Mouse (Mus musculus): ENCODE measurements around the gene Arl5c. TPM values are rescaled to one million over a fixed set of nuclear protein-coding genes. Genes with fewer than 3 reads are reported as not detected.
A peak's percentile ranks its signal among the peaks of the same experiment; 100 is the strongest.

The Arl5c gene
- polyA plus RNA-seq, 1 experiment from 2014 or later = 12.4 TPM

DNA sequence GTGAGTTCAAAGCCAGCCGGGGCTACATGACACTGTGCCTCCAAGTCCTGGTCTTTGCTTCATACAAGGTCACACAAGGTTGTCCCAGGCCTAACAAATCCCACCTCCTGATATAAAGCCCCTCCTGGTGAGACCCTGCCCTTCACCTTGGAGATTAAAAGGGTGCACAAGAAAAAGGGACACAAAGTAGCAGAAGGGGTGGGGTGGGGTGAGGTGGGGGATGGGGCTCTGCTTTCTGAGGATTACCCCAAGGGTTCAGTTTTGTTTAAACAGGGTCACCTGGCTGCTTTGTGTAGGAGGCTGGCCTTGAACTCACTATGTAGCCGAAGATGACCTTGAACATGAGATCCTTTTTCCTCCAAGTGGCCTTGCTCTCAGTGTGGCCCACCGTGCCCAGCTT, 12.5 kb downstream of the Arl5c start:
- no peaks in the 10 kb centered on the region for H3K36me3 ChIP-seq
- no peak overlapping the region for H3K4me3 ChIP-seq
- peaks cover 47% of the 10 kb centered on the region for H3K27me3 ChIP-seq (ENCODE audit: low read depth, poor library complexity, severe bottlenecking)
- DNase-seq (ENCODE audit: low spot score) = no peak
- H3K27ac ChIP-seq = 0 out of 2 replicates have a peak overlapping the region, but pooled peaks have one; percentile 16
- H3K9me3 ChIP-seq (replicated peaks) = no peaks in the 10 kb centered on the region
- 94% methylated on average over 3 of the region's 3 CpGs for WGBS
- peaks cover 39% of the 10 kb centered on the region for H3K4me1 ChIP-seq

DNA sequence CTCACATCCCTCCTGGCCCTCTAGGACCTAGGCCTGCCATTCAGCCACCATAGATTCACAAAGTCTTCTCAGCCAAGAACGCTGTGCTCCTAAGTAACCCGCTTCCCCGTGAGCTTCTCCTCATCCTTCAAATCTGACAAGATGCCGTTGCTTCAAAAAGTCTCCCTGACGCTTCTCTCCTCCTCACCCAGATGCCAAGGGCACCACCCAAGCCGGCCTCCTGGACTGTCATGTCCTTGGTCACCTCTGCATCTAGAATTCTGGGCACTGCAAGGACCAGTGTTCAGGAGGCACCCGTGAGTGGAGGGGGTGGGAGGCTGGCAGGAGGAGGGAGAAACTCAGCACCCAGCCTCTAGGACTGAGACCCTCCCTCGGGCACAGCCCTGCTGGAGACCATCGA, 13.3 kb downstream of the Arl5c start:
- Histone ChIP-seq H3K9me3 (replicated peaks) (no peaks in the 10 kb centered on the region), H3K4me3 (no peak overlapping the region), H3K36me3 (no peaks in the 10 kb centered on the region), H3K27ac (peak overlapping the region; percentile 16; the same call in 1 of the 2 replicates), H3K27me3 (ENCODE audit: low read depth, poor library complexity, severe bottlenecking) (peaks cover 51% of the 10 kb centered on the region), H3K4me1 (peaks cover 39% of the 10 kb centered on the region)
- WGBS = 88% methylated on average over 9 of the region's 9 CpGs
- no peak for DNase-seq (ENCODE audit: low spot score)

DNA sequence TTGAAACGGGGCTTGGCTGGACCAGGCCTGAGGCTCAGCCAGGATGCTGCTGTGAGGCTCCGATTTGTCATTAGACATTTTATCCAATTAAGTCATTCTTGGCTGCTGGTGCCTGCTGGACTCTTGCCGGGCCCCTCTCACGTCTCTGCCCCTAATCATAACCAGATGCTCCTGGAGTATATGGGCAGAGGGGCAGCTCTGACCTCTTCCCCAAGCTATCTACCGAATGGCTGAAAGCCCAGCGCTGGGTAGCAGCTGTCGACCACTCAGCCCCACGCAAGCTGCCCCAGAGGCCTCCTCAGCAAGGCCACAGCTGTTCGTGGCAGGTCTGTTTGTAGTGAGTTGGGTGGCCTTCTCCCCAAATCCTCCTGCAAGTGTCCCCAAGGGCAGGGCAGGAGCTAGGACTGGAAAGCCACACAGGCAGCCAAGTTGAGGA, 15.4 kb downstream of the Arl5c start:
- DNase-seq (ENCODE audit: low spot score) = peak; percentile 70
- H3K4me3 ChIP-seq = peak overlapping the region; percentile 35
- H3K27ac ChIP-seq = peak overlapping the region; percentile 86
- H3K27me3 ChIP-seq (ENCODE audit: low read depth, poor library complexity, severe bottlenecking) = peaks cover 37% of the 10 kb centered on the region
- 23% methylated on average over 9 of the region's 9 CpGs for WGBS
- H3K36me3 ChIP-seq = no peaks in the 10 kb centered on the region
- H3K9me3 ChIP-seq (replicated peaks) = no peaks in the 10 kb centered on the region
- H3K4me1 ChIP-seq = peaks cover 23% of the 10 kb centered on the region

DNA sequence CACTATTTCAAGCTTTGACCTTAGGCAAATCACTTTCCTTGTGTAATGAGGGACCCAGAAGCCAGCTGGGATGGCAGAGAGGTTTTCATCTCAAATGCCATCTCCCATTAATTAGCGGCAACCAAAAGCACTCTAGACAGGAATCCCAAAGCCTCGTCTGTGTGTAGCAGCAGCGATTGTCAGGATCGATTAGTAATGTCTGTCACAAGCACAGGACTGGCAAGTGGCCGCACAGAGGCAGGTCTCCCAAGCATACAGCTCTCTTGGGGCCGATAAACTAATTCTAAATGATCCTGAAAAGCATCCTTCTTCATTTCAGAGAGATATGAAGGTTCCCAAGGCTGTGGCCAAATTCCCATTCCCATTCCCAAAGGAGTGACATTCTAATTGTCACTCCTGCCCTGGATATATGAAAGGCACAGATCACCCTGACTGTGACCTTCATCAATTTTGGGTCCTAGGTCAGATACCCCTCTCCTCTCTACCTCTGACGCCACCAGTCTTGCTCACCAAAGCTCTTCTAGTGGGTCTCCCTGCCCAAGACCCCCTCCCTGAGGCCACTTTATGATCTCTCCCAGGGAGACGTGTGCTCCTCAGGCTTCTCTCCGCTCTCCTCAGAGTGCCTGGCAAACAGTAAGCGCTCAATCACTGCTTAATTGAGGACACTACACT, 16.0 kb downstream of the Arl5c start:
- Histone ChIP-seq H3K27me3 (ENCODE audit: low read depth, poor library complexity, severe bottlenecking) (peaks cover 31% of the 10 kb centered on the region), H3K36me3 (no peaks in the 10 kb centered on the region)

DNA sequence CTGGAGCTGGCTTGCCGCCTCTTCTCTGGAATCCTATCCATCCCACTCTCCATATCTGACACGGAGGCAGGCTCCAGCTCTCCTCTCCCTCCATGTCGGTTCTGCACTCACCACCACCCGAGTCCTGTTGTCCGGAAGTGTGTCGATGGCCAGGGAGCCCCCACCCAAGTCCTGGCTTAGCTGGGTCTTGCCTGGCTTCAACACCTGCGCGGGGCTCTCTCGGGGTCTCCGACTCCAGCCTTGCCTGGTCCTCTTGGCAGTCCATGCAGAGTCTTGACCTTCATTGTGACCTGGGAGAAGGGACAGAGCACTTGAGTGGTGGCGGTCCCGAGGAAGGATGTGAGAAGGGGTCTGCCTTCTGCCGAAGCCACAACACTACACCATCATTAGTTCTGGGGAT, 17.6 kb downstream of the Arl5c start:
- H3K9me3 ChIP-seq (replicated peaks) = no peaks in the 10 kb centered on the region
- H3K4me1 ChIP-seq = peaks cover 22% of the 10 kb centered on the region
- H3K27me3 ChIP-seq (ENCODE audit: low read depth, poor library complexity, severe bottlenecking) = peaks cover 15% of the 10 kb centered on the region; the same call in 1 of the 2 replicates
- no peak overlapping the region for H3K4me3 ChIP-seq
- 88% methylated on average over 13 of the region's 13 CpGs for WGBS
- DNase-seq (ENCODE audit: low spot score) = no peak
- 0 out of 2 replicates have a peak overlapping the region, but pooled peaks have one; percentile 4 for H3K27ac ChIP-seq
- H3K36me3 ChIP-seq = no peaks in the 10 kb centered on the region

More for the DNA sequence above, 16.0 kb downstream of the Arl5c start:
- Histone ChIP-seq H3K4me1 (peaks cover 22% of the 10 kb centered on the region), H3K27ac (peak overlapping the region; percentile 86), H3K9me3 (replicated peaks) (no peaks in the 10 kb centered on the region), H3K4me3 (peak overlapping the region; percentile 35)
- WGBS = 61% methylated on average over 10 of the region's 10 CpGs
- no peak for DNase-seq (ENCODE audit: low spot score)

DNA sequence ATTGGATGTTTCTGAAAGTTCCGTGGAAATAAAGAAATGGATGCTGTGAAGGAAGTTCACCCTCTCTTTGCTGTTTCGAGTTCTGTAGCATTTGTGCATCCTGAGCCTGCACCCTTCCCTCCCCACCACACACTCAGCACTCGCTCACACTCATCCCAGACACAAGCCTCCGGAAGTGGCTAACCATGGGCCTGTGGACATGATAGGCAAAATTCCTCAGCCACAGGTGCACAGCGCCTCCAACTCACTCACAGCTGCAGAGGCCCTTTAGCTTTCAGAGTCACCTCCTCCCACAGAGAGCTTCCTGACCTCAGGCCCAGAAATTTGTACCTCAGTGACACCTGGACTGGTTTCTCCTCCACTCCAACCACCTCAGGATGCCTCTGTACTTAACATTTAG, 18.2 kb downstream of the Arl5c start:
- Histone ChIP-seq H3K27me3 (ENCODE audit: low read depth, poor library complexity, severe bottlenecking) (0 out of 2 replicates have a peak, but pooled peaks cover 9% of the 10 kb centered on the region), H3K36me3 (no peaks in the 10 kb centered on the region), H3K4me3 (no peak overlapping the region), H3K27ac (0 out of 2 replicates have a peak overlapping the region, but pooled peaks have one; percentile 4), H3K9me3 (replicated peaks) (no peaks in the 10 kb centered on the region), H3K4me1 (peaks cover 22% of the 10 kb centered on the region)
- 79% methylated on average over 5 of the region's 5 CpGs for WGBS
- no peak for DNase-seq (ENCODE audit: low spot score)

DNA sequence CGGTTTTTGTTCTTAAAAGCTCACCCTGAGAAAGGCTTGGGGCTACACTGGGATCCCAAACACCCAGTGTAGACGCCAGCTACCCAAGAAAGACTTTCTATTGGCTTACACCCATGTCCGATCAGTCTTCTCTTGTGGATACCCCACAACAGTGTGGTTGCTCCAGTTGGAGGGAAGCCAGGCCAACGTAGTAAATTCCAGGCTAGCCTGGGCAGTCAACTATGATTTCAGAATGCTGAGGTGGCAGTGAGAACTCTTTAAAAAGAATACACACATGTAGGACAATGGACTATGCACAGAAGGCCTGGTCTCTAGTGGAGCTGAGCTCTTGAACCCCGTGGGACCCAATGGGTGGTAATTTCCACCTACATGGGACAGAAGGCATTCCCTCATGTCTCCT, 21.2 kb downstream of the Arl5c start:
- no peaks in the 10 kb centered on the region for H3K9me3 ChIP-seq (replicated peaks)
- DNase-seq (ENCODE audit: low spot score) = no peak
- peaks cover 7% of the 10 kb centered on the region; the same call in 1 of the 2 replicates for H3K27me3 ChIP-seq (ENCODE audit: low read depth, poor library complexity, severe bottlenecking)
- H3K4me3 ChIP-seq = no peak overlapping the region
- H3K36me3 ChIP-seq = no peaks in the 10 kb centered on the region
- peaks cover 2% of the 10 kb centered on the region; the same call in 1 of the 2 replicates for H3K4me1 ChIP-seq
- H3K27ac ChIP-seq = no peak overlapping the region
- WGBS = 87% methylated on average over 5 of the region's 5 CpGs

DNA sequence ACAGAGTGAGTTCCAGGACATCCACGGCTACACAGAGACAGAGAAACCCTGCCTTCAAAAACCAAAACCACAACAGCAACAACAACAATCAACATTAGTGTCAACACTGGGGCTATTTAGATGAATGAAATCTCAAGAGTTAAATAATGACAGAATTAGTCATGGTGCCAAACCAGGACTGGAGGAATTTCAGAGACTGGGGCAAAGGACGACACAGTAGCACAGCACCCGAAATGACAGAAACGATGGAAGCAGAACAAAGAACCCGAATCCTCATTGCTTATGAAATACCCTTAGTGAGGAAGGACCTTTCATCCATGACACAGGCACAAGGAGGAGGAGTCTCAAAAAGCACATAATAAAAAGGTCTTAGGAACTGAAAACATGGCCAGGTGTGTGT, 21.8 kb downstream of the Arl5c start:
- H3K27ac ChIP-seq = no peak overlapping the region
- peaks cover 12% of the 10 kb centered on the region; the same call in 1 of the 2 replicates for H3K27me3 ChIP-seq (ENCODE audit: low read depth, poor library complexity, severe bottlenecking)
- 93% methylated on average over 5 of the region's 5 CpGs for WGBS
- no peaks in the 10 kb centered on the region for H3K9me3 ChIP-seq (replicated peaks)
- no peaks in the 10 kb centered on the region for H3K36me3 ChIP-seq
- H3K4me1 ChIP-seq = no peaks in the 10 kb centered on the region
- no peak overlapping the region for H3K4me3 ChIP-seq
- no peak for DNase-seq (ENCODE audit: low spot score)

DNA sequence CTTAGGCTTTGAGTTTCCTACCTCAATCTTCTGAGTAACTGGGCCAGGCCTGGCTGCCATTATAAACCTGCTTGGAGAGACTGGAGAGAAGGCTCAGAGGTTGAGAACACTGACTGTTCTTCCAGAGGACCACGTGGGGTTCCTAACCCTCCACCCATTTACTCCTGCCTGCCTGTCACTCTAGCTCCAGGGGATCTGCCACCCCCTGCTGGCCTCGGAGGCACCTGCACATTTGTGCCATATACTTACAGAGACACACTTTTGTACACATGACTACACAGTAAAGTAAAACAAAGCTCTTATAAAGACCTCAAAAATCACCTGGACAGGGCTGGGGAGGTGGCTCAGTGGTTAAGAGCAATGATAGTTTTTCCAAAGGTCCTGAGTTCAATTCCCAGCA, 23.5 kb downstream of the Arl5c start:
- no peaks in the 10 kb centered on the region for H3K9me3 ChIP-seq (replicated peaks)
- H3K4me1 ChIP-seq = no peaks in the 10 kb centered on the region
- no peaks in the 10 kb centered on the region for H3K36me3 ChIP-seq
- H3K4me3 ChIP-seq = no peak overlapping the region
- 71% methylated on average over 2 of the region's 2 CpGs for WGBS
- H3K27ac ChIP-seq = no peak overlapping the region
- DNase-seq (ENCODE audit: low spot score) = no peak
- H3K27me3 ChIP-seq (ENCODE audit: low read depth, poor library complexity, severe bottlenecking) = peaks cover 5% of the 10 kb centered on the region; the same call in 1 of the 2 replicates

DNA sequence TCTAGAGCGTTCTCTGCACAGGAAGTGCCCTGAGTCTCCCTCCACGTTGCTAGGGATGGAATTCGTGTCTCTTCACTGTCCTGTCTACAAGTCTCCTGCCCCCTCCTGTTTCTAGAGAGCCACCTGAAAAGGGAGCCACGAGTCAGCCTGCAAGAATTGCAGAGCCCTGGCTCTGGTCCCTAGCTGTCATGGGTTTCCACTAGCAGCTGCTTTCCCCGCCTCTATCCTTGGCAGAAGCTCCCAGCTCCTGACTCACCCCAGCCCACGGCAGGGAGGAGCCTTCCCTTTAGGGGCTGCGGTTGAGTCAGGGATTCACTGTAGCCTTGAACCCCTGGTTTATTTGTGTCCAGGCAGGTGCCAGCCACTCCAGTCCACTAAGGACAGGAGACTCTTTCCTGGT, 24.7 kb downstream of the Arl5c start:
- Histone ChIP-seq H3K27ac (no peak overlapping the region), H3K27me3 (ENCODE audit: low read depth, poor library complexity, severe bottlenecking) (peaks cover 5% of the 10 kb centered on the region; the same call in 1 of the 2 replicates), H3K4me1 (no peaks in the 10 kb centered on the region), H3K4me3 (no peak overlapping the region), H3K9me3 (replicated peaks) (no peaks in the 10 kb centered on the region), H3K36me3 (no peaks in the 10 kb centered on the region)
- 44% methylated on average over 7 of the region's 7 CpGs for WGBS
- DNase-seq (ENCODE audit: low spot score) = no peak

DNA sequence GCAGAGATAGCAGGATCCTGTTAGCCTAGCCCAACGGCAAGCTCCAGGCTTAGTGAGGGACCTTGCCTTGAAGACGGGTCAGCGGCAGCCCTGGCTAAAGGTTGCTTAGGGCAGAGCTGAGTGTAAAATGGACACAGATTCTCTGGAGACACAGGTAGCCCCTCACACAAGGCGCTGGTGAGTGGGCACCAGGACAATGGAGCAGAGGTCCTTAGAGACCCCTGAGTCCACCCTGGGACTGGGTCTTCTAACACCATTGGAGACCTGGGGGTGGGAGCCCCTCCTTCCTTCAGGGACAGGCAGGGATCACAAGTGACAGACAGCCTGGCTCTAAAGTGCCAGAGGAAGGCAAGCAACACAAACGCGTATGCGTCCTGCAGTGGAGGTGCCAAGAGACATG, 25.2 kb downstream of the Arl5c start:
- Histone ChIP-seq H3K36me3 (no peaks in the 10 kb centered on the region), H3K4me1 (no peaks in the 10 kb centered on the region), H3K4me3 (no peak overlapping the region), H3K27ac (no peak overlapping the region), H3K27me3 (ENCODE audit: low read depth, poor library complexity, severe bottlenecking) (peaks cover 5% of the 10 kb centered on the region; the same call in 1 of the 2 replicates), H3K9me3 (replicated peaks) (no peaks in the 10 kb centered on the region)
- WGBS = 86% methylated on average over 7 of the region's 7 CpGs
- no peak for DNase-seq (ENCODE audit: low spot score)

DNA sequence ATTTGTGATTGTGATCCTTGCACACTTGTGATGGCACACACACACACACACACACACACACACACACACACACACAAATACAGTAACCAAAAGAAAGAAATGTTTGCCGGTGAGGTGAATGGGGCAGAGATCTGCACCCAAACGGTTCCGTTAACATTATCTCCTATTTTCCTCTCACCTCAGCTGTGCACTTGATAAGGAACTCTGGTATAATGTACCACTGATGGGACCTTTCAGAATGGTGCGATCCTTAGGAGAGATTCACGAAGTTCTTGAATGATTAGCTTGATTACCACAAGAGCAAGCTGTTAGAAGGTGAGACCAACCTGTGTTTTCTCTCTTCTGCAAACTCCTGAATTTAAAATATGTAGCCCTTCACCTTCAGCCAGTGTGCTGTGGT, 27.6 kb downstream of the Arl5c start:
- H3K36me3 ChIP-seq = no peaks in the 10 kb centered on the region
- H3K4me1 ChIP-seq = no peaks in the 10 kb centered on the region
- peaks cover 11% of the 10 kb centered on the region; the same call in 1 of the 2 replicates for H3K27me3 ChIP-seq (ENCODE audit: low read depth, poor library complexity, severe bottlenecking)
- H3K4me3 ChIP-seq = no peak overlapping the region
- 79% methylated on average over 5 of the region's 5 CpGs for WGBS
- DNase-seq (ENCODE audit: low spot score) = no peak
- H3K27ac ChIP-seq = no peak overlapping the region
- H3K9me3 ChIP-seq (replicated peaks) = no peaks in the 10 kb centered on the region

DNA sequence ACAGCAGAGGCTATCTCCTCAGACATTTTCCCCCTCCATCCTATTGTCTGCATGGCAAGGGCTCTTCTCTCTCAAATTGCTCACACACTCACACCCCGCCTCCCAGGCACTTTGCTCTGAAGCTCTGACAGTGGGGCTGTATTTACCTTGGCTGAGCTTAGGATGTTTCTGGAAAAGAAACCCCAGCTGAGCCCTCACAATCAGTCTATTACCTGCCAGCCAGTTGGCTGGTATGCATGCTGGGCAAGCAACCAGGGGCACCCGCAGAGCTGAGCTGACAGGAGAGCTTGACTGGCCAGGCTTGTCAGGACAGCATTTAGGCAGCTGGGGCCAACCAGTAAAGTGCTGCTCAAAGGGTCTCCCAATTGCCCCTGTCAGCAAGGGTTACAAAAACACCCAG, 28.9 kb downstream of the Arl5c start:
- Histone ChIP-seq H3K27ac (no peak overlapping the region), H3K27me3 (ENCODE audit: low read depth, poor library complexity, severe bottlenecking) (peaks cover 11% of the 10 kb centered on the region; the same call in 1 of the 2 replicates), H3K36me3 (no peaks in the 10 kb centered on the region), H3K4me3 (no peak overlapping the region), H3K4me1 (no peaks in the 10 kb centered on the region), H3K9me3 (replicated peaks) (no peaks in the 10 kb centered on the region)
- WGBS = 59% methylated on average over 2 of the region's 2 CpGs
- no peak for DNase-seq (ENCODE audit: low spot score)

All from limb, embryonic 10.5 days (tissue).